Mouse (Mus musculus) midbrain, embryonic 11.5 days (tissue): ENCODE results near the gene Prm1. TPM values are rescaled to one million over a fixed set of nuclear protein-coding genes. Genes with fewer than 3 reads are reported as not detected.
"Not testable (repeated sequence)": the region's sequence is repeated elsewhere in the genome, so short reads cannot be mapped to it uniquely, and the experiment has no call there.

Experiments used
- ATAC-seq: fragments of 200-750 bp; cut with Nextera tagmentation; 2 replicates; pipeline ENCODE4 v1.8.0; 2017; ENCODE audit warnings: moderate TSS enrichment, moderate library complexity; ENCODE audit not compliant: low FRiP score
- DNase-seq: peaks from one replicate; pipeline ENCODE4 v3.0.0; 2015; ENCODE audit warnings: low spot score; ENCODE audit errors: missing footprints
- H3K27ac ChIP-seq: fragments of 300-500 bp; sonication (generic); 2 replicates; pipeline ENCODE4 v1.5.1; 2014; ENCODE audit warnings: low read depth, low read length
- H3K27me3 ChIP-seq: fragments of 300-500 bp; sonication (generic); 2 replicates; pipeline ENCODE4 v1.6.1; 2014; ENCODE audit warnings: mild to moderate bottlenecking, low read length, moderate library complexity, mixed read lengths; ENCODE audit not compliant: control insufficient read depth, insufficient read depth
- H3K36me3 ChIP-seq: fragments of 300-500 bp; sonication (generic); 2 replicates; pipeline ENCODE4 v1.6.1; 2014; ENCODE audit warnings: mild to moderate bottlenecking, low read length, moderate library complexity, mixed read lengths; ENCODE audit not compliant: control insufficient read depth, insufficient read depth
- H3K4me1 ChIP-seq: fragments of 300-500 bp; sonication (generic); 2 replicates; pipeline ENCODE4 v1.6.1; 2014; ENCODE audit warnings: low read length; ENCODE audit not compliant: control insufficient read depth, insufficient read depth
- H3K4me2 ChIP-seq: fragments of 300-500 bp; sonication (generic); 2 replicates; pipeline ENCODE4 v1.6.1; 2014; ENCODE audit warnings: mild to moderate bottlenecking, moderate library complexity
- H3K4me3 ChIP-seq: fragments of 300-500 bp; sonication (generic); 2 replicates; pipeline ENCODE4 v1.5.1; 2014; ENCODE audit warnings: low read depth, low read length
- H3K9ac ChIP-seq: fragments of 300-500 bp; sonication (generic); 2 replicates; pipeline ENCODE4 v1.6.1; 2014; ENCODE audit warnings: low read length
- H3K9me3 ChIP-seq: fragments of 300-500 bp; sonication (generic); 2 replicates; pipeline ENCODE4 v1.6.1; 2016; ENCODE audit warnings: low read length; ENCODE audit not compliant: control insufficient read depth
- WGBS: fragments of 180-500 bp; shearing (Covaris S2); extraction: QIAGEN DNeasy Blood & Tissue Kit; methylation state at CpG from one replicate; pipeline ENCODE4 v1.1.7; 2014; 5-methylcytosine and 5-hydroxymethylcytosine counted together
- polyA plus RNA-seq: library from polyadenylated mRNA; unstranded; fragments of >200 nt; fragmentation: Nextera tagmentation; extraction: Ambion mirVana; gene quantifications from 2 replicates; pipeline ENCODE4 v1.2.1, GENCODE M21; 2014

Gene Prm1
- polyA plus RNA-seq, 1 experiment from 2014 or later = not detected

DNA sequence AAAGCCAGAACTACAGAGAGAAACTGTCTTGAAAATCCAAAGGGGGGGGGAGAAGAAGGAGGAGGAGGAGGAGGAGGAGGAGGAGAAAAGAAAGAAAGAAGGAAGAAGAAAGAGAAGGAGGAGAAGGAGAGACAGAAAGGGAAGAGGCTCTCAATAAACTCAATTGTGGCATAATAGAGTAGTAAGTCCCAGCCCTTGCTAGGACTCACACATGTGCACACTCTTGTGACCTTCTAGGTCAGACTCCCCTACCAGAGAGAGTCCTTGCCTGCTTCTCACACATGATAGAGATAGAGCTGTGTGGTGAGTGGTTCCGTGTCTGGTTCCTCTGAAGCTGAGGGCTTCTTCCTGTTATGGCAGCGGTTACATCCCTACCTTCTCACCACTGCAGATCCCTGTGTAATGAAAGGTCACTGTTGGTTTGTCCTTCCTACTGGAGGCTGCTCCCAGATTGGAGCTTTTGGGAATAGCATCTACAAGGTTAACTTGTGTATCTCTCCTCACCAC lies 7.3 kb upstream of the Prm1 start, which contains the start of gene Gm11172:
Gene Gm11172 (plus strand): TSS at position 51 of the 507 bp plus-strand sequence.
- no peak within 1 kb of the TSS for H3K4me2 ChIP-seq
- no peaks in the 10 kb centered on the region for H3K4me1 ChIP-seq
- H3K9me3 ChIP-seq = no peaks in the 10 kb centered on the region
- no peak within 1 kb of the TSS for H3K4me3 ChIP-seq
- no peak for DNase-seq
- H3K36me3 ChIP-seq = no peaks in the 10 kb centered on the region
- H3K27ac ChIP-seq = no peak within 1 kb of the TSS
- no peak within 1 kb of the TSS for H3K9ac ChIP-seq
- no peak for ATAC-seq
- no peaks in the 10 kb centered on the region for H3K27me3 ChIP-seq
- 94% methylated on average over 2 of the region's 2 CpGs for WGBS

DNA sequence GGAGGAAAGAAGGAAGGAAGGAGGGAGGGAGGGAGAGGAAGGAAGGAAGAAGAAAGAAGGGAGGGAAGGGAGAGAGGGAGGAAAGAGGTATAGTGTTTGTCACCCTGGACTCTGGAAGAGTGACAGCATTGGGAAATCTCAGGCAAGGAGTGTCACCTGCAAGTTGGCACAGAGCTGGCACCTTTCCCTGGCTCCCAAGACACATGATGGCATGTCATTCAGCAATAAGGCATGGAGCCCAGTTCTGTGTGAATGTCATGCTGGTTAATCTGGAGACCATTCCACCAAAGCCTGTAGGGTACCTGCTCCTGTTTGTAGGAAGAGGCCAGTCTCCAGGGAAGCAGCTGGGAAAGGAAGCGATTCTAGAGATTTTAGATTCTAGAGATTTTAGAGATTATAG lies 4.7 kb upstream of the Prm1 start:
- ATAC-seq = no peak

DNA sequence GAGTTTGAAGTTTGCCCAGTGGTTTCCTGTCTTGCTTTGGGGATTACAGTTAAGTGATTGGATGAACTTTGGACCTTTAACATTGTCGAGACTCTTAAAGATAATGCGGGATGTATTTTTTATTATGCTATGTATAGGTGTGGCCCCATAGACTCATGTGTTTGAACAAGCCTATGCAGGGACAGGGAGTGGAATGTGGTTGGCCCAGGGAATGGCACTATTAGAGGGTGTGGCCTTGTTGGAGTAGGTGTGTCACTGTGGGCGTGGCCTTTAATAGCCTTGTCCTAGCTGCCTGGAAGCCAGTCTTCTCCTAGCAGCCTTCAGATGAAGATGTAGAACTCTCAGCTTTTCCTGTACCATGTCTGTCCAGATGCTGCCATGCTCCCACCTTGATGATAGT lies 3.2 kb downstream of the Prm1 start:
- H3K9me3 ChIP-seq, DNase-seq, ATAC-seq, H3K4me1 ChIP-seq, H3K27me3 ChIP-seq, H3K9ac ChIP-seq, H3K27ac ChIP-seq, H3K4me3 ChIP-seq, H3K36me3 ChIP-seq, H3K4me2 ChIP-seq: not testable (repeated sequence)
- 88% methylated on average over 3 of the region's 3 CpGs for WGBS

More for the DNA sequence above, 4.7 kb upstream of the Prm1 start:
- H3K36me3 ChIP-seq = no peaks in the 10 kb centered on the region
- 70% methylated on average over 1 of the region's 1 CpGs for WGBS
- no peaks in the 10 kb centered on the region for H3K4me1 ChIP-seq
- H3K4me3 ChIP-seq = no peak overlapping the region
- H3K27me3 ChIP-seq = no peaks in the 10 kb centered on the region
- no peak overlapping the region for H3K9ac ChIP-seq
- no peak overlapping the region for H3K4me2 ChIP-seq
- no peak overlapping the region for H3K27ac ChIP-seq
- H3K9me3 ChIP-seq = no peaks in the 10 kb centered on the region
- DNase-seq = no peak

DNA sequence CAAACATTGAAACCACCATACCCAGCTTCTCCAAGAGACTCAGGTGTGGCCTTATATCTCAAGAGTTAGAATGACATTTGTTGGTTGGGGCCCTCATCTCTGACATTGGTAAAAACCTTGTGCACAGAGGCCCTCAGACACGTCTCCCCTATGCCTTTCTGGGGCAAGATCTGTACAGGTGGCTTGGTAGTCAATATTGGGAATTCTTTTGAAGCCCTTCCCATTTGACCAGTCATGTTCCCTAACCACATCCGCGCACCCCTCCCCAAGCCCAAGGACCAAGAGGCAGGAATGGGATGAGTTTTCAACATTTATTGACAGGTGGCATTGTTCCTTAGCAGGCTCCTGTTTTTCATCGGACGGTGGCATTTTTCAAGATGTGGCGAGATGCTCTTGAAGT lies 9.6 kb downstream of the Prm1 start, which contains the start of gene Prm2:
Gene Prm2 (minus strand): TSS at position 101 of the 400 bp plus-strand sequence.
- no peaks in the 10 kb centered on the region for H3K36me3 ChIP-seq
- peaks cover 2% of the 10 kb centered on the region; the same call in 1 of the 2 replicates for H3K27me3 ChIP-seq
- no peaks in the 10 kb centered on the region for H3K4me1 ChIP-seq
- H3K27ac ChIP-seq = no peak within 1 kb of the TSS
- WGBS = 75% methylated on average over 6 of the region's 6 CpGs
- no peak within 1 kb of the TSS for H3K4me3 ChIP-seq
- H3K9ac ChIP-seq = no peak within 1 kb of the TSS
- H3K9me3 ChIP-seq = no peaks in the 10 kb centered on the region
- DNase-seq = no peak
- H3K4me2 ChIP-seq = no peak within 1 kb of the TSS
- ATAC-seq = no peak

DNA sequence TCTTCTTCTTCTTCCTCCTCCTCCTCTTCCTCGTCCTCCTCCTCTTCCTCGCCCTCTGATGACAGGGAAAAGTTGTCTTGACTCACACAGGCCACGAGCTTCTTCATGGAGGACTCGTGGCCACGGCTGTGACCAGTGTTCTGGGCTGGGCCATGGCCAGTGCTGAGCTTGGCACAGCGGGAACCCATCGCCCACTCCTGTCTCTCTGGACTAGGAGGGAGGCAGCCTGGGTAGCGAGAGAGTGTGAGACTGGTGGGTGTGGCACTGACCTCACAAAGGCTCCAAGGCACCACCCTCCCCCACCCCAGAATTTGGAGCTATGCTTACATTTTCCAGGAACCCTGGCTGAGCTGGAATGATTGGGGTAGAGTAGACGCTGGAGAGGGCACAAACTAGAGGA lies 14.9 kb downstream of the Prm1 start, which contains the start of gene Prm3:
Gene Prm3 (minus strand): TSS at position 213 of the 400 bp plus-strand sequence.
- Histone ChIP-seq H3K27ac (no peak within 1 kb of the TSS), H3K27me3 (no peaks in the 10 kb centered on the region), H3K4me3 (no peak within 1 kb of the TSS), H3K4me2 (no peak within 1 kb of the TSS), H3K9ac (no peak within 1 kb of the TSS), H3K9me3 (no peaks in the 10 kb centered on the region), H3K36me3 (no peaks in the 10 kb centered on the region), H3K4me1 (no peaks in the 10 kb centered on the region)
- ATAC-seq = no peak
- no peak for DNase-seq
- WGBS = 81% methylated on average over 9 of the region's 9 CpGs

DNA sequence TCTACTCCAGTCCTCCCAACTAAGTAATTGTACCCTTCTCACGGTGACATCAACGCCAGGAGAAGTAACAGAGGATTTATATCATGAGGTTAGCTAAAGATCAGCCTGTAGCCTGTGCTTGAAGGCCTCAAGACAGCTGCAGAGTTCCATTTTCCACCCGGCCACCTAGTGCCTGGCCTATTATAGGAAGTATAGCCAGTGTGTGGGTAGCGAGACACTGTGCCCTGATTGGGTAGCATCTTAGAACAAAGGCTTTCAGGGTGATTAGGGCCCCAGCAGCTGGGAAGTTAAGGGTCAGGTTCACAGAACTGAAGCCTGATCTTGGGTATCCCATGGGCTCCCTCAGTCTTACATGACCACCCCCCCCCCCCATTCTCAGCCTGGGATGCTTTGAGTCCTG lies 16.8 kb downstream of the Prm1 start:
- H3K4me1 ChIP-seq = peaks cover 7% of the 10 kb centered on the region
- DNase-seq = no peak
- no peak overlapping the region for H3K27ac ChIP-seq
- H3K4me2 ChIP-seq = no peak overlapping the region
- WGBS = 64% methylated on average over 4 of the region's 4 CpGs
- H3K9me3 ChIP-seq = no peaks in the 10 kb centered on the region
- H3K9ac ChIP-seq = no peak overlapping the region
- H3K27me3 ChIP-seq = peaks cover 9% of the 10 kb centered on the region
- H3K4me3 ChIP-seq = no peak overlapping the region
- ATAC-seq = no peak
- no peaks in the 10 kb centered on the region for H3K36me3 ChIP-seq

DNA sequence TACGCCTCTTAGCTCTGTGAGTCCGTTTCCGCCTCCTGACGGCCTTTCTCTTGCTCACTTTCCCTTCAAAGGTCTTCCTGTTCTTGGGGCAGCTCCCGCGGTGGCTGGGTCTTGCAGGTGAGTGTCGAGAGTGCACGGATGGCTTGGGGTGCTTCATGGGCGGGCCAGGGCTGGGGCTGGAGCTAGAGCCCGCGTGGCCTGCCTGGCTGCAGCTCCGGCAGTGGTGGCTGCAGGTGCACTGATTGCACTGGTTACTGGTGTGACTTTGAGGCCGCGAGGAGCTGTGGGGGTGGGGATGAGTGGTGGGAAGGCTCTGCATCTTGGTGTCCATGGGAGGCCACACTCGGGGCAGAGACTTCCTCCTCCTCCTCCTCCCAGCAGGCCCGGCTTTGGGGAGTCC lies 17.4 kb downstream of the Prm1 start, which contains the start of gene Tnp2:
Gene Tnp2 (minus strand): TSS at position 390 of the 400 bp plus-strand sequence.
- Histone ChIP-seq H3K36me3 (no peaks in the 10 kb centered on the region), H3K4me1 (peaks cover 7% of the 10 kb centered on the region), H3K4me2 (no peak within 1 kb of the TSS), H3K27me3 (peaks cover 12% of the 10 kb centered on the region), H3K9ac (no peak within 1 kb of the TSS), H3K4me3 (no peak within 1 kb of the TSS), H3K27ac (no peak within 1 kb of the TSS), H3K9me3 (no peaks in the 10 kb centered on the region)
- 51% methylated on average over 16 of the region's 16 CpGs for whole genome bisulfite sequencing
- no peak for DNase-seq
- no peak for ATAC-seq

DNA sequence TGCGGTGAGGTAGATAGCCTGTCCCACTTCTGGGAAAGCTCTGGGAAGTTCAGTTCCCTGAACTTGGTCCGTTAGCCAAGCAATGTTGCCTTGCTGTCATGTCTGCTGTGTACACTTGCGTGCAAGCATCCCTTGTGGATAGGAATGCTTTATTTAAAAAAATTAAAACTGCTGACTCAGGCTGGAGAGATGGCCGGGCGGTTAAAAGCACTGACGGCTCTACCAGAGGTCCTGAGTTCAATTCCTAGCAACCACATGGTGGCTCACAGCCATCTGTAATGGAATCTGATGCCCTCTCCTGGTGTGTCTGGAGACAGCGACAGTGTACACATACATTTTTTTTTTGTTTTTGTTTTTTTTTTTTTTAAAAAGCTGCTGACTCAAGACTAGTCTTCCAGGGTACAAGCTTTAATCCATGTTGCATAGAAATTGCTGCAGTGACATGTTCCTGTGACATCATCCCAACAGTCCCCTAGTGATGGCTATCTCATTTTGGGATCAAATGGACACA lies 18.0 kb downstream of the Prm1 start:
- no peak overlapping the region for H3K27ac ChIP-seq
- WGBS = 89% methylated on average over 7 of the region's 7 CpGs
- H3K9ac ChIP-seq = no peak overlapping the region
- H3K4me1 ChIP-seq = peaks cover 9% of the 10 kb centered on the region
- no peak overlapping the region for H3K4me3 ChIP-seq
- H3K36me3 ChIP-seq = no peaks in the 10 kb centered on the region
- DNase-seq (no peak), ATAC-seq (no peak)
- no peaks in the 10 kb centered on the region for H3K9me3 ChIP-seq
- H3K27me3 ChIP-seq = peaks cover 15% of the 10 kb centered on the region
- H3K4me2 ChIP-seq = no peak overlapping the region

DNA sequence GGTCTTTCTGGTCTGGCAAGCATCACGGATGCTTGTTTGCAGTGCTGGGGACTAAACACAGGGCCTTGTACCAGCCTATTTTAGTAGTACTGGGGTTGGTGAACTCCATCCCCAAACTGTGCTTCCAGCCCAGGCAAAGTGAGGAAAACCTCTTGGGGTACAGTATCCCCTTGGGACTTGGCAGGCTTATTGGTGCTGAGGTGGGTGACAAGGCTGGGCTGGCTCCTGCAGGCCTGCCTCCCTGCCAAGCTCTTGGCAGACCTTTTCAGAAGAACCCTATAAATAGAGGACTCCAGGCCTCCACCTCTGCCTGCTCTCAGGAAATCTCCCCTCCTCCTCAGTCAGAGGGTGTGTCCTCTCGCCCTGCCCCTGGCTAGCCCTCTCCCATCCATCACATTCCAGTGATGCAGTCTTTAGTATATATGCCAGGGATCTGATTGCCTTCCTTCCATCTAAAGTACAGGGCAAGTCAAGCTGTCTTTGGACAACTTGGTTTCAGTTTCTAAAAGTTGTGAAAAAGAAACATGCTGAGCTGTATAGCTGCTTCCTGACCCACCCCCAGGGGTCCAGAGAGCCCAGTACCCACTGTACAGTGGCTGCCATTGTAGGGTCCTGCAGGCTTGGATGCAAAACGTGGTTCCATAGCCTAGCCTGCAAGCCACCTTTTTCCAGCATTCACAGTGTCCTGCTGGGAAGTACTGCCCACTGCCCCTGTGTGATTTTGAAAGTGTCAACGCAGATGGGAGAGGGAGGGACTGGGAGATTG lies 18.7 kb downstream of the Prm1 start:
- no peaks in the 10 kb centered on the region for H3K36me3 ChIP-seq
- peaks cover 10% of the 10 kb centered on the region for H3K4me1 ChIP-seq
- H3K27ac ChIP-seq = no peak overlapping the region
- H3K27me3 ChIP-seq = peaks cover 15% of the 10 kb centered on the region
- ATAC-seq = no peak
- 67% methylated on average over 4 of the region's 4 CpGs for WGBS
- DNase-seq = no peak
- H3K4me2 ChIP-seq = no peak overlapping the region
- no peak overlapping the region for H3K9ac ChIP-seq
- no peak overlapping the region for H3K4me3 ChIP-seq
- no peaks in the 10 kb centered on the region for H3K9me3 ChIP-seq
